Mouse (Mus musculus): ENCODE measurements around the gene Scfd2.
A peak's percentile ranks its signal among the peaks of the same experiment; 100 is the strongest.

The Scfd2 gene

DNA sequence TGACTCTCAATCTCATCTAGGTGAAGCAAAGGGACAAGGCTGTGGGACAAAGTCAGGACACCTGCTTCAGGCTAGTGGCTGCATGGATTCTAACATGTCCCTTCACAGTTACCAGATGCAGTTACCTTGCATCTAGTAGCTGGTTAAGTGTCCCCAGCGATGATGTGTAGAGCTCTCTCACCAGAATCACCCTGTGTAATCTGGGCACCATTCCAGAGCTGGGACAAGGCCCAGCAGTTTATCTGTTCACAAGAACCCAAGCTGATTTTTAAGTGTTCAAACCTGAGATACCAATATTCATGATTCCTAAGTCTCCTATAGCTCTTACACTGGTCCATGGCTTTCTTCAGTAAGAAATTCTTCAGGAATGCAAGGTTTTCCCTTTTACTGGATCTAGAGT lies 264.4 kb downstream of the Scfd2 start:
- DNase-seq, result no peak

DNA sequence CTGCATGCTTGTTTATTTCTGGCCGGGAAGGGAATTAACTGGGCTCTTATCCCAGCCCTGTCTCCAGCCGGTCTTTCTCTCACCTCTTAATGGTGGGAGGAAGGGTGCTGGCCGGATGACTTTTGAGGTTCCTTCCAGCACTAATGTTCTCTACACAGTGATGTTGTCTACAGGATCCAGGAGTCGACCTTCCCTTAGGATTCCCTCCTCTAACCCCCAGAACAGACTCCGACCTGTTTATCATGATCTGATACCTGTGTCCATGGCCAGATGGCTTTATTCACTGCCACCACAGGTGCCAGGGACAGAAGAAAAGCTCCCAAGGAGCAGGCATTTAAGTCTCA lies 265.1 kb downstream of the Scfd2 start:
- no peak for DNase-seq

DNA sequence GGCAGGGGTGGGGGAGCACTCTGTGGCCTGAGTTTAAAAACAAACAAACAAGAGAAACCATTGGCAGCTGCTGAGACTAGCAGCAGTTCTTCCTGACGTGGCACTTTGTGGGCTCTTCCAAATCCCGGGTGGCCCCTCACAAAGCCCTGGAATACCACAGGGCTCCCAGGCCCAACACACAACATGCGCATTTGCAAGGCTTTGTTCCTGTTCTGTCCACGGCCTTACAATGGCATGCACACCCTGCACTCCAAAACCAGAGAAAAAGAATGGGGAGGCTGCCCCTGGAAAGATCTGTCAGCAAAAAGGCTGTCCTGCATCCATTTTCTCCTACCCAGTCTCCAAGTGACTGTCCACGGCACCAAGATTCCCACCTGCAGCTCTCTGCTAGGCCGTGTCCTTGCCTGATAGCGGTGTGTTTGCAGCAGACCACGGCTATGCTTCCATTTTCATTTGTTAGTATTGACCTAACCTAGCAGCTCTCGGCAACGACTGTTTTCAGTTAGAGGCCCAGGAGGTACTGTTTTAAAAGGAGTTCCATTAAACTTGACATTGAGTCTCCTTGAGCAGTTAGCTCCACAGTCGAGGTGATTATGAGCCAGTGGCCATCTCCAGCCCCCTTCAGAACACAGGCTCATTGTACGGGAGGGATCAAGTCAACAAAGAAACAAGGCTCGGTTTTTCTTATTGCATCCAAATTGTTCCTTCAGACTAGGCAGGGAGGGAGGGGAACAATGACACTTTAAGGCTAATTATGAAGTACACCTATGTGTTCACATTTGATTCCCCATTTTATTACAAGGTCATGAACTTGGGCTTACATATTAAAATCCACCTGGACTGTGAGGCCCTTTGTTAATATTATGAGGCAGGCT lies 265.7 kb downstream of the Scfd2 start:
- DNase-seq, result no peak

DNA sequence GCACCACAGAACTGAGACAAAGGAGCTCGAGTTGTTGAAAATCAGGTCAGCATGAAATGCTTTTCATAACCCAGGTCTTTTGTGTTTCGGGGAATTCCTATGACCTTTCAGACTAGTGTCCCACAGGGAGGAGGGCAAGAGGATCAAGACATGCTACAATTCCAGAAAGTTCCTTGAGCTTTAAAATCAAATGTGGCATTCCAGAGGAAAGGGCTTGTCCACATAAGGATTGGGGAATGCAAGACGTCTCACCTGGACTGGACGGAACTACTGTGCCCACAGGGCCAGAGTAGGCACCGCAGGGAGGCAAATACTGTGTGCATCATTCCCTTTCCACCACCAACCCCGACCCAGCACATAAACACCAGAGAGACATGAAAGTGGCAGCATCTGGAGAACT lies 266.4 kb downstream of the Scfd2 start:
- DNase-seq, result no peak

DNA sequence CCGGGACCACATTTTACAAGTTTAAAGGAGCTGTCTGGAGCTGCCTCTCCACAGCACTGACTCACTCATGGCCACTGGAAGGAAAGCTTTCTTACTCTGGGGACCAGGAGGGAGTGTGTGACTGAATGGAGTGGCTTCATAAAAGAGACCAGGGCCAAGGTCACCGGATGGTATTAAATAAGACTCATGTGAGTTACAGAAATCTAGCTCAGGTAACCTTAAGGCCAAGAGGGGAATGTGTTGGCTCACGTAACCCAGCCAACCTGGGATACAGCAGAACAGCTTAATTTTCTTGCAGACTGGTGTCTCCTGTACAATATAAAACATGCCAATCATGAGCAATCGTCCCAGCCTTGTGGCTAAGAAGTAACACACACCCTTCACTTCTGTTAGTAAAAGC lies 267.0 kb downstream of the Scfd2 start:
- DNase-seq, result no peak

DNA sequence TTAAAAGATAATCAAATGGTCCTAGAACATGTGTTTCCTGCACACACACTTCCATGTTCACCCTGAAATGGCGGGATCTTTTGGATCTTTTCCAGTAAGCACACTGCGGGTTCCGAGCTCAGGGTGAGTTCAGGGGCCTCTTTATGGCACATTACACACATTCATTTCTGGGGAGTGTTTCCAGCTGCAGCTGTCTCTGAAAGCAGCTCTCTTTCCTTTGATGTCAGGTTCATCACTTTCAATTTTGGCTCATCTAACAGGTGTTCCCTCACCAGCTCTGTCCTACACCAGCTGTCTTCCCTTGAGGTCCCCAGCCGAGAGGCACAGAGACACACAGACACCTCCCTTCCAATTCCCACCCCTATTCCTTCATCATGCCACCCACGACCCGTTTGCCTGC lies 270.5 kb downstream of the Scfd2 start:
- no peak for DNase-seq

DNA sequence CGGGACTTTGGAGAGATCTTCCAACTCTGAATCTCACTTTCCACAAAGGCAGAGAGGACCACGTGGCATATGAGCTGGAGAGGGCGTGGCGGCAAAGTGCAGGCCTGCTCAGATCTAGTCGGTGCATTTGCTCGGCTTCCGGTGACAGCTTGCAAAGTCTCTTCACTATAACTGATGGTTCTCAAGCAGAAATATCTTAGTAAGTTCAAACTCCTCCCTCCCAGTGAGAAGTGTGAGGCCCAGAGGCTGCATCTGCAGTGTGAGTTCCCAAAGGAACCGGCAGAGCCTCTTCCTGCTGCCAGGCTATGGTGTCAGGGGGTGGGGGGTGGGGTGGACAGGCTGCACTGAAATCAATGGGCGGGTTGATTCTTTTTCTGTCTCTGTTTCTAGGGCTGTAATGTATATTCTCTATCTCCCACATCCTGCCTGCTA lies 271.2 kb downstream of the Scfd2 start:
- DNase-seq, result peak; percentile 65

DNA sequence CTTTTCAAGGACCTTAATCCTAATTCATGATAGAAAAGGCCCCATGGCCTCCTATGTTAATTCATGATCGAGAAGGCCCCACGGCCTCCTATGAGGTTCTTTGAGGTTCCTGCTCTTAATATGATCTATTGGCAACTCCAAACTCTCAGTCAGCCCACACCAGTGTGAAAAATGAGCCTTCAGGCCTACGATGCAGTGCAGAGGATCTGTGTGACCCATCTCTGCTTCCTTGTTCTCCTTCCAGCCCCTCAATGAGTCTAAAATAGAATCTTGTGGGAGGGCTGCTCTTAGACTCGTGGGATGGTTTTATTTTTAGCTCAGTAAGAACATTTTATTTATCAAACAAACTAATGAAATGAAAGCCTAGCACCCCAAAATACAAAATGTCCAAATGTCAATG lies 274.9 kb downstream of the Scfd2 start:
- no peak for DNase-seq

DNA sequence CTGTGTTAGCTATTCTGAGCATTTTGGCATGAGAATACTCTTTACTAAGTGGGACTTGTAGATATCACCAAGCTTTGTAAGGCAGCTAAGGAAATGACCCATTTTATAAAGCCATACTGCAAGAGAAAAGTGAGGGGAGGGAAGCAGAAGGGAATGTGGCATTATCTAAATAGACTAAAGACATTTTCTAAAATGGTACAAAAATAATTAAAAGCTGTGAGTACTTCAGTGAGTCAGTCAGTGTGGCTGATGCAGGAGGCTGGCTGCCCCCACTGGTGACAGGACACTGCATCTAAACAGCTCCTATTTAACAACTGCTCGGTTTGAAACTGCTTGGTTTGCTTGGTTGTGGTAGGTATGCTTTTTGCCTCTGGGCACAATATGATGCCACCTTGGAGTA lies 276.6 kb downstream of the Scfd2 start:
- no peak for DNase-seq

DNA sequence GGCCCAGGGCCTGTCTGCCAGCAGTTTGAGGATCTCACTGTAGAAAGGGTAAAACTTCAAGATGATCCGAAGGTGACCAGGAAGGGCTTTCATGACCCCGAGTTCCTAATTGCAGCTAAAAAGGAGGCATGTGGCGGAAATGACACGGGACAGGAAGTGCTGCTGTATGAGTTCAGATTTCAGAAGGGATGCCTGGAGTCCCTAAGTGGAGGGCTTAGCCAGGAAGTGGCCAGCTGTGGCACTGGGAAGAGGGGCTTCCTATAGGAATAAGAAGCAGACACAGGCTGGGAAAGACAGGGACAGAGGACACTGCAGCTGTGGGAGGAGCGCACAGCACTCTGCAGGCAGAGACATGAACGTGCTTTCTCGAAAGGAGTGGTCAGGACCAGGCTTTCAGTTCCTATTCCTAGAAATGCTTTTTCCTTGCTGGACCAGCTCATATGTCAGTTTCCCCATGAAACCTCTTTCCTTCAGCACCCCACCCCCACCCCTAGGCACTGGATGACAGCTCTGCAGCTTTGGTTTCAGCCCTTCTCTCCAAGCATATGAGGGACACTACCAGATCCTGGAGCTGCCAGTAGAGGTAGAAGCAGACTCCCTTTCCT lies 277.7 kb downstream of the Scfd2 start:
- peak; percentile 21 for DNase-seq

DNA sequence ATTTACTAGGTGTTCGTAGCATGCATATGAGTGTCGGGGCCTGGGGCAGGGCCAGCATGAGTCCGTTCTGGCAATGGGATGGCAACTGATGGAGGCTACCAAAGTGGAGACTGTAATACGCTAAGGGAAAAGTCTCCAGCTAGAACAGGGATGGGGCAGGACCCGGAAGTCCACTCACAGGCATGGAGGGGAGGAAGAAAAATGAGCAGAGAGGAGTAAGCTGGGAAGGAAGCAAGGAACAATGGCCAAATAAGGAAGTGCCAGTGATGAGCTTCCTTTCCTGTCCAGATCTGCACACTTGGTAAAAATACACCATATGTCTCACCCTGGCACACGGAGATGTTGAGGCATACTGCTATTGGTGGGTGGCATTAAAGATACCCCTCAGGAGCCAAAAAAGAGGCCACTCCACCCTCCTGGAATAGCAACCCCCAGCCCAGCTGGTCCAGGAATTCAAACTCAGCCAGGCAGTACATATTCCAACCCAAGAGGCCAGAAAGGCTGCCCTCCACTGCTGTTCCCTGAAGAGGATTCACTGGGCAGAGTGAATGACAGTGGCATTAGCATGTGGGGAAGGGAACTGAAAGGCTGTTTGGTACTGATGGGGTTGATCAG lies 278.8 kb downstream of the Scfd2 start:
- no peak for DNase-seq

DNA sequence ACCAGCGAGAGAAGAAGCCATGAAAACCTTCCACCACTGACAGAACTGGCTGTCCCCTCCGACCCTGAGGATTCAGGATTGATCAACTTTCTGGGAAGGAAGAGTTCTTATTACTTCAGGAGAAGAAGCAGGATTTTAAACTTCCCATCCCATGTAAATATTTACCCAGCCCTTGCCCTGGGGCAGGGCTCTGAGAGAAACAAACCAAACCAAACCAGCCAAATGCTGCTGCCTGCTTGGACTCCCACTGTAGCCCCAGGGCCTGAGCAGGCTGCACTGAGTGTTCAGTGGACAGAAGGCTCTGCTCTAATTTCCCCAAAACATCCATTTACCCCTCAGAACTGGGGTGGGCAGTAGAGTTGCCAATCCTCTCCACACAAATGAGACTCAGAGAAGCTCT lies 280.6 kb downstream of the Scfd2 start:
- no peak for DNase-seq

DNA sequence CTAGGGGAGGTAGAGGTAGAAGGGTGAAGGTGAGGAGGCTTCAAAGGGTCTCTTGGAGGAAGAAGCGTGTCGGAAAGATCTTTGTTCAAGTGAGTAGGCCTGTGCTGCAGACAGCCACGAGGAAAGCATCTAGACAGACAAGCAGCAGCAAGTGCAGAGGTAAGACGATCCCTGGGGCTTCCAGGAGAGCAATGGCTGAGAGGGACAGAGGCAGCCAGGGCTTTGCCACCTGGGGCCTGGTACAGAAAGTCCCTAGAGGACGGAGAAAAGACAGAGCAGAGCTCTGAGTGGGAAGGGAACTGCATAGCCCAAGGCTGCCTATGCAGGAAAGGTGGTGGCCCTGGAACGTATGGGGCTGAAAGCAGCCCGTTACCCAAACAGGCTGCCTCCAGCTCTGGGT lies 281.3 kb downstream of the Scfd2 start:
- DNase-seq, result no peak

DNA sequence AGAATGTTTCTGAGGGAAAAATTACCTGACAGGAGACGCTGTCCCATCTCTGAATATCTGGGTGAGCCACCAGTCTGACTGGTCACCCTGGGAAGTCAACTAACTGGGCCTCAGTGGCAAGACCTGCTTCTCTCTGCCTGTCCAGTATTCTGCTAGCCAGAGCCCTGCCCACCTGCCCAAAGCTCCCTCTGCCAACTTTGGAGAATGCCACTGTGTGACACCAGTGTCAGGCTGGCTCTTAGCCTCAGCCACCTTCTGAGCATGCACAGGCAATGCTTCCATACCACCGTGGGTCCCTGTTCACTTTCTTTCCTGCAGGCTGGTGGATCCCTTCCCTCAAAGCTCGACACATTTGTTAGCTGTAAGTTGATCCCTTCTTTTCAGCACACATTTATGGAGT lies 281.8 kb downstream of the Scfd2 start:
- DNase-seq, result no peak

DNA sequence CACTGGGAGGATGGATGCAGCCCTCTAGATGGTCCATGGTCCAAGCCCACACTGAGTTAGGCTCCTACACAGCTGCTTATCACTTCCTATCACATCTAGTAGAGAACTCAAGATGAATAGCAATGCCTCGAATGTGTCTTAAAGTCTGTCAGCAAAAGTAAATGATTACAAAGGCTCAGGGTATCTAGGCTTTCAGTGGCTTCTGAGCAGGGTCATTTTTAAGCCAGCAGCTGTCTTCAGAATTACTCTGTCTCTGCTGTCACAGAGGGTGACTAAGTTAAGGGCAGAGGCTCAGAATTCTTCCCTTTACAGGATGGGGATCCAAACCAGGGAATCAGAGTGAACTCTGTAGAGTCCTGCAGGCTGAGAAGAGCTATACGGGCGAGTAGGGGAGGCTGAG lies 284.6 kb downstream of the Scfd2 start:
- no peak for DNase-seq

DNA sequence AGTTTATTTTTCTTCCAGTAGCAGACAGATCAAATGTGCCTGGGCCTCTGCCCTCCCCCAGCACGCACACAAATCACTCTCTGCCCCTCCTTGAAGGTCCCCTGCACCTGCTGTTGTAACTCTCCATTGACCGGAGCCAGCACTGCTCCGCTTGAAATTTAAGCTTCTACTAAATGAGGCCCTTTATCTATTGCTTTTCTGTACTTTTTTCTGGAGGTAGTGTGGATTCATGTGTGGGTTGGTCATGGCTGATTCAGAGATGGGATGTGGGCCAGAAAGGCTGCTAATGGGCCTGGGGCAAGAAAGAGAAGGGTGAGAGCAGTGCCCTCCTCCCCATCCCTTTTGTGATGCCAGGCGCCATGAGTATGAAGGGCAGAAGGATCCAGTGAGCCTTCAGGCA lies 285.1 kb downstream of the Scfd2 start:
- DNase-seq, result no peak

DNA sequence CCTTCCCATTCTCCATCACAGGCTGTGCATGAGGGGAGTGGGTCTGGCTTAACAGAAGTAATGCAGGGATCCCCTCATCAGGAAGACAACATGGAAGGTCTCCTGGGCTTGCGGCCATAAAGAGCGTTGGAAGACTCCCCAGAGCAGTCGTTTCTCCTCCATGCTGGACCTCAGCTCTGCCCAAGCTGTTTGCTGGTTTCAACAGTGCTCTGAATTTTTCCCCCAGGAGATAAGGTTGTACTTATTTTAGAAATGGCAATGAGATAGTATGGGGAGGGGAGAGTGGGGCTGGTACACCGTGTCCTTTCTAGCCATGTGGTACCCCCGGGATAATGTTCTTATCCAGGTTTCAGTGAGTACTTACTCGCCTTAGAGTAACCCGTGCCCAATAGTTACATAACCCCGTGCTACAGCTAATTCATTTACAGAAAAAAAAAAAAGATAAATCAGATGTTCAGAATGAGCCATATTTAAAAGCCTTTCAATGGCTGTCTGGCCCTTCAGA lies 285.9 kb downstream of the Scfd2 start:
- no peak for DNase-seq

DNA sequence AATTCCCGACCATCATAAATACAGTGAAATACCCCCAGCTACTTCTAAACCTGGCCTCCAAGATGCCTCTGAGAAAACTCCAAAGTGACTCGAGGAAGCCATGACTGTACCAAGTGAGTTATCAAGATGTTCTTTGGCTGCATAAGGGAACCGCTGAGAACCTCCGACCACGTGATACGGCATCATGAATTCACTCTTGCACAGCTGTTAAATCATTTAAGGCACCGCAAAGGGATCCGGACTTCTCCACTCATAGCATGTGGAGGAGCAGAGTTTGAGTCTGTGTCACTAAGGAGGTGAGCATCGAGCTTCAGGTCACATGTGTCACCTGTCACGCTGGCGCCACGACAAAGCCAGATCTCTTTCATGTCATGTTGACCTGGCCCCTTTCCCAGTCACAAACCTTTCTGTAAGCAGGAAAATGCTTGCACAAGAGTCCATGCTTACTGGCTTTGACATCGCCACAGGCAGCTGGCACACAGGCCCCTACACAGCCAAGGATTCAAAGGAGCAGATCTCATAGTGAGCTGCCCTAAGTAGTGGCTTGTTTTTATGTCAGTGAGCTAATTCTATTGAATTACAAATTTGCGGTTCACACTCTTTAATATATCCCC lies 287.0 kb downstream of the Scfd2 start:
- no peak for DNase-seq

DNA sequence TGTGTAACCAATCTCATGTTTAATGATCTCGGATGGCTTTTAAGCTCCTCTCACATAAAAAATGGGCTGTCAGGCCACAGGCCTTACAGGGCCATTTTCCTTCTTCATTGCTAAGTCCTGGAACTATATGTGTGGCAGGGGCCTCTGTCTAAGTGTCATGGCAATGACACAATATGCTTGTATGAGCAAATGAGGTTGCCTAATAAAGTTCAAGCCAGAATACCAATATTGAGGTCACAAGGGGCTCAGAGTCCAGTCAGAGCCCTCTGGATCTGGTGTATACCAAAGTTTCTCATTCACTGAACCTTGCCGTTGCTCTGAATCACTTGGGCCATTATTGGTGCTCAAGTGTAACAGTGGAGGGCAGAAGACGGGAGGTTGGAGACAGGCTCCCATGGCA lies 288.9 kb downstream of the Scfd2 start:
- DNase-seq, result no peak

DNA sequence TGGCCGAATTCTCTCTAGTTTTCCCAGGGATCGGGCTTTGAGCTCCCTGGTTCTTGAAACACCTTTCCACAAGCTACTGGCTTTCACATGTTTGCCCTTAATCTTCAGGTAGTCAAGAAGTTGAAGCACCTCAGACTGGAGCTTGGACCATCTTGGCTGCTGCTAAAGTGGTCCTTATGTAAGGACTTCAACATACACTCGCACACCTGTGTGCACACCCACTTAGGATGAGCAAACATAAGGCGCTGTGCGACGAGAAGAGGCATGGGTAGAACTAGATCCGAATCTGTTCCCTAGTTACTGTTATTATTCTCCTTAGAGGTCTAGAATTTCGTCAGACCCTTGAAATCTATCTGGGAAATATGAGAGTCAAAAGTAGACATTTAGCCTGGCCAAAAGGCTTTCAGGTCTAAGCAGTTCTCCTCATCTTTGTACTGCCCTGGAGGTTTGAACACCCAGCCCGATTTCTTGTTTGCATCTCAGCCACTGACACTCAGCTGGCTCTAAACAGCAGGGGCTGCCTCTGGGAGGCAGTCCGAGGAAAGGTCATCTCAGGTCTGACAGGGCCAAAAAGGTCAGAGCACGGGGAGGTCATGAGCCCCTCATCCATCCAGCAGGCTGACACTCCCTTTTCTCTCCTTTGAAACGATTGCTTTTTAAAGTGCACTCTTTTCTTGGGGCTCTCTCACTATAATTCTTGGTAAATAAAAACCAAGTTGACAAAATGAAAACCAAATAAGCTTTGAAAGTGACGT lies 290.5 kb downstream of the Scfd2 start:
- no peak for DNase-seq

DNA sequence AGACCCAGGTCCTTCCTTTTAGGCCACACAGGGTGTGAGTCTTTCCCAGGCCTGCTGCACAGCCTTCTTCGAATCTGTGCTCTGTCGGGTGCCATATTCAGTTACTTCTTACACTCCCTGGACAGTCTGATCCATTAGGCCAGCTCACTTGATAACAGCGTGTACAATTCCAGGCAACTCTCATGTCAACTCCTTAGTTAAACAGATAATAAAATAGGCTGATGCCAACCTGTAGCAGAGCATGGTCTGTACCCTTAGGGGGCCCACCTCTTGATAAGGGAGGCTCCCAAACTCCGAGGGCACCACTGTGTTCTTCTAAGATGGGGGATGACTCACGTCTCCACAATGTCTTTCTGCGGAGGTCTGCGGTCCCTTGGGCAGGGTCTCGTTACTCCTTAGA lies 291.3 kb downstream of the Scfd2 start:
- DNase-seq, result no peak

DNA sequence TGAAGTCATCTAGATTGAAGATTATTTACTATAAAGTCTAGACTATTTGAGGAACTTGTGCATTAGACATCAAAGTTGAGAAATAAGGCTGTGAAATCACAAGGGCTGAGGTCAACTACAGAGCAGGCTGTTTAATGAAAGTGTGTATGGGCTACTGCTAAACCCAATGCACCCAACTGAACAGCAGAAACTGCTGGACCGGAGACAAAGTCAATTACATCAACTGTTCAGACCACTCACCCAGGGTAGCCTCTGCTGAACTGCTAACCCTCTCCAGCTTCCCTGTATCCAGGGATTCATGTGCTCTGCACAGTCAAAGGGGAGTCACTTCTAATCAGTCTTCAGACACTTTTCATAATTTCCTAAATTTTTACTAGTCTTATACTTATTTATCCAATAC lies 292.2 kb downstream of the Scfd2 start:
- no peak for DNase-seq

DNA sequence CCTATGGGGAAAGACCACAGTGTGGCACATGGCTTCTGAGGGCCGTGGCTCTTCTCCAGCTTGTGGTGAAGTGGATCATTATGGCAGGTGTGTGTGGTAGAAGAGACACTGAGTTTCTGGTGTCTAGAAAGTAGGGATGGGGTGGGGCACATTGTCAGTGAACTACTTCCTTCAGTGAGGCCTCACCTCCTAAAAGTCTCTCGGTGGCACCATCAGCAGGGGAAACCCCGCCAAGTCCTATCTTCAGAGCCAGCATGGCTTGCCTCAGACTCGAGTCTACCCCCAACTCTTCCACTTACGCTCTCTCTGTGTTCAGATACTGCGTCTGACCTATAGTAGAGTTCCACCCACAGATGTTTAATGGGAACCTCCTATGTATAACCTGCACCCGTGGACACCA lies 297.8 kb downstream of the Scfd2 start:
- no peak for DNase-seq
